Mouse (Mus musculus): ENCODE measurements around the gene 1110051M20Rik.

- no peak for TF ChIP-seq POLR2A (IDR thresholded peaks at IDR 0.05; ENCODE audit: control insufficient read depth, extremely low read depth, insufficient read depth, low read length, poor library complexity)
- no peak for TF ChIP-seq CTCF (IDR thresholded peaks at IDR 0.05; ENCODE audit: borderline replicate concordance, control insufficient read depth, extremely low read depth, insufficient read depth, low read length, poor library complexity)
Measured at GRCm38 (mm10) chr2:91300784-91301183, 143.7 kb downstream of the 1110051M20Rik start.
